Mouse (Mus musculus): ENCODE measurements around the gene Zfp94.

Gene Zfp94

GRCm38 (mm10) chr7:24316567-24317092, at the start of gene Zfp94:
Gene Zfp94 (minus strand): TSS chr7:24316666.
- peak; percentile 93 for DNase-seq

- DNase-seq, result no peak
Measured at GRCm38 (mm10) chr7:24365258-24366014, 49.0 kb upstream of the Zfp94 start.

- DNase-seq, result peak; percentile 88
Measured at GRCm38 (mm10) chr7:24364827-24365226, 48.4 kb upstream of the Zfp94 start.

- DNase-seq, result peak; percentile 28
Measured at GRCm38 (mm10) chr7:24363228-24363627, 46.8 kb upstream of the Zfp94 start.

GRCm38 (mm10) chr7:24361001-24361400, 44.5 kb upstream of the Zfp94 start:
- DNase-seq, result no peak

GRCm38 (mm10) chr7:24359269-24359668, 42.8 kb upstream of the Zfp94 start:
- DNase-seq, result peak; percentile 48

GRCm38 (mm10) chr7:24357899-24358298, 41.4 kb upstream of the Zfp94 start:
- DNase-seq, result no peak

GRCm38 (mm10) chr7:24356081-24356480, 39.6 kb upstream of the Zfp94 start:
- no peak for DNase-seq

- no peak for DNase-seq
Measured at GRCm38 (mm10) chr7:24355646-24356045, 39.2 kb upstream of the Zfp94 start.

GRCm38 (mm10) chr7:24348896-24349295, 32.4 kb upstream of the Zfp94 start, which contains the start of gene Lypd5:
Gene Lypd5 (plus strand): TSS chr7:24349196.
- DNase-seq, result no peak

- DNase-seq, result no peak
Measured at GRCm38 (mm10) chr7:24346444-24346843, 30.0 kb upstream of the Zfp94 start.

GRCm38 (mm10) chr7:24343701-24344272, 27.3 kb upstream of the Zfp94 start:
- DNase-seq, result no peak

- DNase-seq, result no peak
Measured at GRCm38 (mm10) chr7:24338241-24338640, 21.8 kb upstream of the Zfp94 start.

- DNase-seq, result peak; percentile 85
Measured at GRCm38 (mm10) chr7:24335699-24336309, 19.3 kb upstream of the Zfp94 start.

- no peak for DNase-seq
Measured at GRCm38 (mm10) chr7:24333304-24333986, 17.0 kb upstream of the Zfp94 start, which contains the start of gene Tescl. Gene Tescl (minus strand): TSS chr7:24333936.

- DNase-seq, result peak; percentile 14
Measured at GRCm38 (mm10) chr7:24327281-24327975, 11.0 kb upstream of the Zfp94 start.

- DNase-seq, result peak; percentile 9
Measured at GRCm38 (mm10) chr7:24326273-24327135, 10.0 kb upstream of the Zfp94 start.

- DNase-seq, result no peak
Measured at GRCm38 (mm10) chr7:24325675-24326128, 9.2 kb upstream of the Zfp94 start.

- peak; percentile 22 for DNase-seq
Measured at GRCm38 (mm10) chr7:24325197-24325596, 8.7 kb upstream of the Zfp94 start.

GRCm38 (mm10) chr7:24322593-24322992, 6.1 kb upstream of the Zfp94 start:
- DNase-seq, result no peak

- no peak for DNase-seq
Measured at GRCm38 (mm10) chr7:24318942-24319341, 2.5 kb upstream of the Zfp94 start.
